Mouse (Mus musculus): Measurements from ENCODE around the gene Lyzl4.

DNA sequence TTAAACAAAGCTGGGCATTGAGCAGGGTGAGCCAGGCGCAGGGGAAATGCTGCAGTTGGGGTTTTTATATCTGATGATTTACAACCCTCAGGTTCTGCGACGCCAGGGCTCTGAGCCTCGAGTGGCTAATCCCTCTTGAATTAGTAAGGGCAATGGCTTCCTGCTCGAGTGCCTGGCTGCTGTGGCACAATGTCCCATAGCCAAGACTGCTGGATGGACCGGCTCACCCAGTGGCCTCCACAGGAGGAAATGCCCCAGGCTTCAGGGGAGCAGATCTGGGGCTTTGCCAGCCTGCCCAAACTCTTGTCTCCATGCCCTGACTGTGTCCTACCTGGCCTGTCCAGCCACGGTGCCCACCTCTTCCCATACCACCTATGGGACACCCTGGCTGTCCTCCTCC is 22.5 kb downstream of the Lyzl4 start:
- TF ChIP-seq CTCF (IDR thresholded peaks at IDR 0.05; ENCODE audit: low read depth): no peak
- no peak for TF ChIP-seq EP300 (IDR thresholded peaks at IDR 0.05; ENCODE audit: low read depth)

All from liver, postnatal 0 days (tissue).